Mouse (Mus musculus): Measurements from ENCODE around the gene Cd244a.

Cd244a gene

DNA sequence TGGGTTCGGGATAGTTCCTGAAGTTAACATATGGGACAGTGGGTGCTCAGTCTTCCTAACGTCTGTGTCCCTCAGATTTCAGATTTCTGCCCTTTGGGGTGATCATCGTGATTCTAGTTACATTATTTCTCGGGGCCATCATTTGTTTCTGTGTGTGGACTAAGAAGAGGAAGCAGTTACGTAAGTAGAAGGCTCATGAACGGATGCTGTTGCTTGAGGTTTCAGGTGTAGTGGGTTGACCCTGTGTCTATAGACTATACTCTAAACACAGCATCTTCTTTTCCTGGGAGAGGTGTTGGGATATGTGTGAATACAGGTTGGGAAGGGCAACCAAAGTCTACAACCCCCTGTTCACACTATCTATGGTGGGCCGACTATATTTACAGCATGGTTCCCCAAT is 18.2 kb downstream of the Cd244a start:
- no peak for DNase-seq (ENCODE audit: low read depth, low spot score)

DNA sequence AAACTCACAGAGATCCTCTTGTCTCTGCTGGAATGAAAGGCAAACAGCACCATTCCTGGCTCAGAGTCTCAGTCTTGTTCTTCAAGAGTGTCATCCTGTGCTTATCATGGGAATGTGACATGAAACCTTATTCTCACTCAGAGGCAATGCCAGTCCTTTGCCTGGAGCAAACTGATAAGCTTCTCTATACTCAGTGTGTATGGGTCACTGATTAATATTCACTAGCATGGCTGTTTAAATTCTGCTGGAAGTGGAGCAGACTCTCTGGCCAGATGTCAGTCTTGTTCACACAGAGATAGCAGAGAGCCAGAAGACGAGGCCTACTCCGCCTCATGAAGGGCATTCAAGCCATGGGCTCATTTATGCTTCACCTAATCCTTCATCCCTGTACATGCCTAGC is 25.6 kb downstream of the Cd244a start:
- DNase-seq (ENCODE audit: low read depth, low spot score), result no peak

DNA sequence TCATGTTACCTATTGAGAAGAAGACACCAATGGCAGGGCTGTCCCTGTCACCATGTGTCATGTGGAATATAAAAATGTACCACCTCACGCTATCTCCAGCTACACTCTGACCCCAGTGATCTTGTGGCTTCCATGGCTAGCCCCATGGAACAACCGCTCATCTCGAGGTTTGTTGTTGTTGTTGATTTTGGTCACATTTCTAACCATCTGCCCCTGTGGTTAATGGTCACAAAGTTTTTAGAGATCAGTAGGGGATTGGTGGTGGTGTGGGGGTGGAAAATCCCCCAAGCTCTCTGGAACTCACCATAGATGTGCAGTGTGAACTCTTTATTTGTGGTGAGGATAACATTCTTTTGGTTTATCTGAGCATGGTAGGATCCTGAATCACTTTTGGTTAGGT is 45.7 kb downstream of the Cd244a start:
- no peak for DNase-seq (ENCODE audit: low read depth, low spot score)

DNA sequence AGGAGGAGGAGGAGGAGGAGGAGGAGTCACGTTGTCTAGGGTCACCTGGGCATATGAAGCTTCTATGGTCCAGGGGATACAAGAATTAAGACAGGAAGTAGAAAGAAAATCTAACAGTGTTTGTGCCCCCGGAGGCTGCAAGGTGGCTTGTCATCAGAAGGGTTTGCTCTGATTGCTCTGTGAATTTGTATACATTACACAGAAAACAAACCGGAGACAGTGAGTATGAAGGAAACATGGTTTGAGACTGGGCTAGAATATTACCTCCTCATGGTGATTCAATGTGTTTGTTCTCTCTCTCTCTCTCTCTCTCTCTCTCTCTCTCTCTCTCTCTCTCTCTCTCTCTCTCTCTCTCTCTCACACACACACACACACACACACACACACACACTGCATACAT is 47.7 kb downstream of the Cd244a start:
- DNase-seq (ENCODE audit: low read depth, low spot score), result no peak

- DNase-seq (ENCODE audit: low read depth, low spot score), result no peak
Observed at GRCm38 (mm10) chr1:171607176-171607575, 48.2 kb downstream of the Cd244a start, which contains the start of gene Ly9. TSS of gene Ly9 (minus strand) at chr1:171607410.

DNA sequence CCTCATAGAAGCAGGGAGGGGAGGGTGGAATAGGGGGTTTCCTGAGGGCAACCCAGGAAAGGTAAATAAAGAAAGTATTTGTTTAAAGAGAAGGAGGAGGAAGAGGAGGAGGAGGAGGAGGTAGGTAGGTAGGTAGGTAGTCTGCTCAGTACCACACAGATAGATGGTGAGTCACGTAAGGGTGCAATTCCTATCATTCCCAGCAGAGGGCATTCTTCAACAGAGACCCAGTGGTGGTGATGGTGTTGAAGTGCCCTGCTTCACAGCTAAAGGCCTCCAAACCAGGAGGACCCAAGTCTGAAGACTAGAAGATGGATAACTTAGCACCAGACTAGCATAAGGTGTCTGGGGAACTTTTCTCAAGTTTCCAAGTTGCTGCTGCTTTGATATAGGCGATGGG is 51.0 kb downstream of the Cd244a start:
- DNase-seq (ENCODE audit: low read depth, low spot score), result no peak

DNA sequence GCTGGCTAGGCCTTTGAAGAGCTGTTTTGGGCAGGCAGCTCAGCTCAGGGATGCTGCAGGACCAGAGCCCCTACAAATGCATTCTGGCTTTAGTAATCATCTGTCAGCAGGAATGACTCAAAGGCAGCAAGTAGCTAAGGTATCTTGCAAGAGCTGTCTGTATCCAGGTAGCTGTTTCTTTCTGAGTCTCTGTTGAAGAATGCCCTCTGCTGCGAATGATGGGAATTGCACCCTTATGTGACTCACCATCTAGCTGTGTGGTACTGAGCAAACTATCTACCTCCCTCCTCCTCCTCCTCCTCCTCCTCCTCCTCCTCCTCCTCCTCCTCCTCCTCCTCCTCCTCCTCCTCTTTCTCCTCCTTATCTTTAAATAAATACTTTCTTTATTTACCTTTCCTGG is 51.8 kb downstream of the Cd244a start:
- no peak for DNase-seq (ENCODE audit: low read depth, low spot score)

GRCm38 (mm10) chr1:171613962-171614361 is 55.0 kb downstream of the Cd244a start:
- no peak for DNase-seq (ENCODE audit: low read depth, low spot score)

DNA sequence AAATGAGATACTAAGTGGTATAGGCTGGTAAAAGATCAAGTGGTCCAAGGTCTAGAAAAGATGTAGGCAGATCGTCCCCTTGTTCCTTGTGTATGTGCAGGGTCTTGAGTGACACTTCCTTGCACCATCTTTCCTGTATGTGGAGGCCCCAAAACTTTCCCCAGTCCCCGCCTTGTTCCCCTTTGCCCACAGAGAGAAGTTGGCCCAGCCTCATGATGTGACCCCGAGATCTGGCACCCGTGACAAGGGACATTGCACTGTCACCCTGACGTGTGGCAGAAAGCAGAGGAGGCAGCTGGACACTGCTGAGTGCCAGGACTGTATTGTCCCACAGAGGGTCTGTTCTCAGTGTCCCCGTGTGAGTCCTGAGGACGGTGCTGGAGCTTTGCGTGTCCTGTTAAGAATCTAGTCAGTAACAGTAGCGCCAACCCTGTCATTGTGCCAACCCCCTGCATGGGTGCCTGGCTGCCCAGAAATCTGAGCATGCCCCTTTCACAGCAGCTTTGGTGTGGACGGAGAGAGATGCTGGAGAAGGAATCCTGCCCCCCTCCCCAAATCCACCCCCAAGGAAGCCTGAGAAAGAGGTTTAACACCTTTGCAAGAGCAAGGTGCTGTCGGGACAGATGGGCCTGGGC is 58.0 kb downstream of the Cd244a start:
- DNase-seq (ENCODE audit: low read depth, low spot score), result no peak

GRCm38 (mm10) chr1:171619001-171619400 is 60.0 kb downstream of the Cd244a start:
- DNase-seq (ENCODE audit: low read depth, low spot score), result no peak

DNA sequence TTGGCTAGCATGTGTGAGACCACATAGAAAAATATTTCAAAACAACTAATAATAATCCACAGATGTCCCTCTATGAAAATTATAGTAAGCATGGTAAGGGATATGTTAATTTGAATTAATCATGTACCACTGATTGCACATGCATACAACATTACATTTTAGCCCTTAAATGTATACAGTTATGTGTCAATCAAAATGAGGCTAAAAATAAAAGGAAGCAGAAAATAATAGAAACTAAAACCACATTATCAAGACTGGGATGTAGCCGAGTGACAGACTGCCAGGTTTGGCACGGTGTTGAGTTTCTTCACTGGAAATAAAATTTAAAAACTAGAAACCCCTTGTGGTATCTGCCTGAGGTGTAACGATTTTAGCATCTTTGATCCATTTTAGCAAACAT is 60.7 kb downstream of the Cd244a start:
- no peak for DNase-seq (ENCODE audit: low read depth, low spot score)

DNA sequence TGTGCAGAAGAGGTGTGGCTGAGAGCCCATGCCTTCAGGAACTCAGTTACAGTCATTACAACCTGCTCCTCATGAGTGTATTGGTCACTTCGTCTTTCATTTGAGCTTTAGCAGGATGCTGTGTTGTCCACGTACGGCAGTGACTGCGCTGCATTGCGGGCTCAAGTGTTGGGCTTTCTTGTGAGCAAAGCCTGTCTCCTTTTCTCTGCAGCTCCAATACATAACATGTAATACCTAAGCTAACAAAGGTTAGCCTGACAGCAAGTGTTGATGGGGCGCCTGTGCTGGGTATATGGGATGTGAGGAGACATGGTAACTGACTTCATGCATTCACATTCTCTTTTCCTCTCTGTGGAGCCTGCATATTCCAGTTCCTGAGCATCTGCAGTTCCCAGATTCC is 61.1 kb downstream of the Cd244a start:
- no peak for DNase-seq (ENCODE audit: low read depth, low spot score)

- no peak for DNase-seq (ENCODE audit: low read depth, low spot score)
Observed at GRCm38 (mm10) chr1:171627801-171628200, 68.8 kb downstream of the Cd244a start.

DNA sequence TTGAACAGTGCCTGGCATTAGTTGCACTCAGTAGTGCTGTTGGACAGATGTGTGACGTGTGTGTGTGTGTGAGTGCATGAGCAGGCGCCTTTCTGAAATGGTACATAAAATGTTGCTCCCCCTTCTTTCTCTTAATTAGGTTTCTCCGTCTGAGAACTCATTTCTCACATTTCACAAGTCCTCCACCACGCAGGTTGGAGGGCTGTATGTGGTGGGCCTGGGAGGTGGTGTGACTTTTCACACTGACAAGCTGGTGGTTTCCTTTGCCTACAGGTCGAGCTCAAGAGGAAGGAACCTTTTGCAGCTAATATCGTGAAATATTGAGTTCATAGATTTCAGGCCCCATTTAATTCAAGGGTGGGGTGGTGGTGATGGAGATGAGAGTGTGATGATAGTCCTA is 70.2 kb downstream of the Cd244a start:
- no peak for DNase-seq (ENCODE audit: low read depth, low spot score)

GRCm38 (mm10) chr1:171630041-171630440 is 71.0 kb downstream of the Cd244a start:
- DNase-seq (ENCODE audit: low read depth, low spot score), result no peak

DNA sequence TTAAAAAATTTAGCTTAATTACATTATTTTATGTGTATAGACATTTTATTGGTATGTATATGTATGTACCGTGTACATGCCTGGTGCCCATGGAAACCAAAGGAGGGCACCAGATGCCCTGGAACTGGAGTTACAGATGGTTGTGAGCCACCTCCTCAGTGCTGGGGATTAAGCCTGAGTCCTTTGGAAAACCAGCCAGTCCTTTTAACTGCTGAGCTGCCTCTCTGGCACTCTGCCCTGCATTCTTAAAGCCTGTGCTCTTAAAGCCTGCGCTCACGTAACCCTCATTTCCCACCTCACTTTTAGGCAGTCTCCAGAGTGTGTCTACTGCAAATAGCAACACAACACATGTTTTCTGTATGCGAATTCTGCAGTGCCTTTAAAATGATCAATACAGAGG is 71.9 kb downstream of the Cd244a start:
- no peak for DNase-seq (ENCODE audit: low read depth, low spot score)

DNA sequence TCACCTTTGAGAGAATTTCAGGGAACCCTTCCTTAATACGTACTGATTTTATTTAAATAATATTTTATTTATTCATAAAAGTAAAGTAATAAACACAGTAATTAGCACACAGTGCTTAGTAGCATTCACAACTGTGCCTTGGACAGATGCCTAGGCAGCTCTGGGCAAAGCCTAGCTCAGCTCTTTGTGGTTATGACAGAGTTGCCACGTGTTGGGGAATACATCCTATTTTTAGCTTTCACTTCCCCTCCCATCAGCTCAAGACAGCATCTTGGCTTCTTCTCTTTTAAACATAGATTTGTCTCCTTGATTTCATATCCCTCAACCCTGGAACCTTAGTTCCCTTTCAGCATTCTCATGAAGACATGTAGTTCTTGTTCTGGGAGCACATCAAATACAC is 72.5 kb downstream of the Cd244a start:
- no peak for DNase-seq (ENCODE audit: low read depth, low spot score)

DNA sequence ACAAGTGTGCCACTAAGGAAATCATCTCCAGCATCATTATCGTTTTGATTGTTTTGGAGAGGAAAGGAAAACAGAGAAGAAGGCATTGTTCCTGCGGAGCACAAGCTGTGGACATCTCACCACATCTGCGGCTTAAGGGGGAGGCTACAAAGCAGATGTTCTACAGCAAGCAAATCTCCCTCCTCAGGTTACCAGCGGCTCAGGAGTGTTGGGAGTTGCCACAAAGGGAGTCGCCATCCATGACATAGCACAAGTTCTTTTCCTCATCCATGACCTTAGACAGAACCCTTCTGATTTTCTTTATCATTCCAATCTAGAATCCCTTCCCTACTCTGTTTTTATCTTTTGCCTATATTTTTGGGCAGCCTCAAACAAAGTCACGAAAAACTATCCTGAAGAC is 76.7 kb downstream of the Cd244a start:
- DNase-seq (ENCODE audit: low read depth, low spot score), result no peak

DNA sequence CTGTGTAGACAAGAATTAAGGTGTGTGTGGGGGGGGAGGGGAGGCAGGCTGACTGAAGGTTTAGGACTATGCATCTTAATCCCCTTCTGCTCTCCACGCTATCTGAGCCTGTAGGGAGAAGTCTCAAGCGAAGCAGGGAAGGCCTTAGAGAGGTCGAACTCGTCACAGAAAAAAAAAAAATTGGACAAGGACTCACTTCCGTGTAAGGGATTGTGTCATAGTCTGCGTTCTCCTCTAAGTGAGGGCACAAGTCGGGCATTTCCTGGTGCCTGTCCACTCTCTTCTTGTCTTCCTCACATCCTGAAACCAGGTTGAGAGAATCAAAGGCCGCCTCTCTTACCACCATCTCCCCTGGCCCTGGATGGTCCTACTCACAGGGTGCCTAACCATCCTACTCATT is 78.1 kb downstream of the Cd244a start:
- DNase-seq (ENCODE audit: low read depth, low spot score), result no peak

DNA sequence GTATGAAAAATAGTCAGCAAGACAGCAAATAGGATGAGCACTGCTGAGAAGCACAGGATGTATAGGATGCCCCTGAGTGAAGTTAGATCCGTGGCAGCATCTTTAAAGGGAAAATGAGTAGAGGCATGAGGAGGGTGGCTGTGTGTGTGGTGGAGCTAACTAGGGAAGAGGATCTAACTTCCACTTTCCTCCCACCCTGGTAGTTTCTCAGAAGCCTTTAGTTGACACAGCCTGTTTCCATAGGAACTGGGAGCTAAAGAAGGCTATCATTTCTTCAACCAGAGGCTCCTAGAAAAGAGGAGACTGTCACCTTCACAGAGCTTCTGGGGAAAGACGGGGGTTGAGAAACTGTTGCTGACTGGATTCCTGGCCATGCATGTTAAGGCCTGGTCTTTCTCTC is 79.7 kb downstream of the Cd244a start:
- DNase-seq (ENCODE audit: low read depth, low spot score), result no peak

DNA sequence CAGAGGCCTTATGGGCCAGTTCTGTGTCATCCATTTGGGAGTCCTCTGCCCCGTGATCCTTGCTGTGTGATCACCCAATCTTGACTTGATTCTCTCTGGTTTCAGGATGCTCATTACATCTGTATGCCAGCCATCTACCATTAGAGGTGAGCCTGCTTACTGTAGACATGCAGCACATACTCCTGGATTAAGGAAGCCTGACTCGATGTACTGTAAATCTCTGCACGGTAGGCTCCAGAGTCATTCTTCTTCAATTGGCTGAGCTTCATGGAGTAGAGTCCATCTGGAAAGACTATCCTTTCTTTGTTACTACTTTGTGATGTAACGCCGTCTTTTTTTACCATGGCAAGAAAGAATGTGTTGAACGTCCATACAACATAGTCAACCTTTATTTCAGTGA is 81.8 kb downstream of the Cd244a start:
- DNase-seq (ENCODE audit: low read depth, low spot score), result no peak

- DNase-seq (ENCODE audit: low read depth, low spot score), result no peak
Observed at GRCm38 (mm10) chr1:171643612-171644011, 84.6 kb downstream of the Cd244a start.

DNA sequence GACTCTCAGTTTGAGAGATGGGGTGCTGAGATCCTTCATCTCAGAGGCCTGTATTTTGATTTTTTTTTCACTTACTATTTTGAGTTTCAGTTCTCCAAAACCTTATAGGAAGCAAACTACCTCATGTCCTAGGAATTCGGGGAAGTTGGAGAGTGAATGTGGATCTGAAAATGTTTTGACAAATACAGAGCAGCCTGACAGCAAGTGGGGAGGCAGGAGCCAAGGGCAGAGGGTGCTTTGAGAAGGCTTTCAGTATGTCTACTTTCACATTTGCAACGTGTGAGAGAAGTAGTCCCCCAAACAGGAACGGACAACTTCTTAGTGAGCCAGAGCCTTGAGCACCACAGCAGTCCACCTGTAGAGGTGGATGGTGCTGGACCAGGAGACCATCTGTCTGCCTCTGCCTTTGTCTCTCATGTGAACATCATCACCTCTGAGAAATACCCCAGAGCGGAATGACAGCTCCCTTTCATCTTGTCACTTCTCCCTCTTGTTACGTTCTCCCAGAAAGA is 87.5 kb downstream of the Cd244a start:
- DNase-seq (ENCODE audit: low read depth, low spot score), result no peak

- no peak for DNase-seq (ENCODE audit: low read depth, low spot score)
Observed at GRCm38 (mm10) chr1:171647716-171648115, 88.7 kb downstream of the Cd244a start.

Measured in WW6 (cell line).